Mouse (Mus musculus) heart, embryonic 14.5 days (tissue): ENCODE measurements around the gene Stn1. TPM values are rescaled to one million over a fixed set of nuclear protein-coding genes. Genes with fewer than 3 reads are reported as not detected.

Experiments used
- ATAC-seq: fragments of 200-750 bp; cut with Nextera tagmentation; 2 replicates; pipeline ENCODE4 v1.8.0; 2017; ENCODE audit warnings: low read depth, moderate TSS enrichment; ENCODE audit not compliant: insufficient number of reproducible peaks, insufficient read depth, low FRiP score
- H3K27ac ChIP-seq, 2 experiments: fragments of 200-500 bp in 1 of 2; fragments of 300-500 bp in 1 of 2; sonication (generic) in 1 of 2; replicated peaks in 1 of 2; 2 replicates each; pipeline ENCODE4 v1.5.1; 2012 to 2014; ENCODE audit warnings: low read depth in 2 of 2, low read length in 2 of 2, control low read depth in 1 of 2, mild to moderate bottlenecking in 1 of 2, mixed read lengths in 1 of 2; ENCODE audit not compliant: control insufficient read depth in 1 of 2, insufficient read depth in 1 of 2
- H3K27me3 ChIP-seq: fragments of 300-500 bp; sonication (generic); 2 replicates; pipeline ENCODE4 v1.6.1; 2014; ENCODE audit warnings: mild to moderate bottlenecking, low read length, control low read depth; ENCODE audit not compliant: control insufficient read depth, insufficient read depth
- H3K36me3 ChIP-seq: fragments of 300-500 bp; sonication (generic); 2 replicates; pipeline ENCODE4 v1.6.1; 2014; ENCODE audit warnings: mild to moderate bottlenecking, control low read depth, low read length, mixed read lengths; ENCODE audit not compliant: control insufficient read depth, insufficient read depth
- H3K4me1 ChIP-seq, 2 experiments: fragments of 200-500 bp in 1 of 2; fragments of 300-500 bp in 1 of 2; sonication (generic) in 1 of 2; 2 replicates each; pipeline ENCODE4 v1.6.1; 2012 to 2014; ENCODE audit warnings: low read length in 2 of 2, control low read depth in 1 of 2, mixed read lengths in 1 of 2; ENCODE audit not compliant: control insufficient read depth in 2 of 2, insufficient read depth in 2 of 2
- H3K4me2 ChIP-seq: fragments of 300-500 bp; sonication (generic); 2 replicates; pipeline ENCODE4 v1.6.1; 2014; ENCODE audit warnings: mild to moderate bottlenecking, low read length
- H3K4me3 ChIP-seq, 2 experiments: fragments of 200-500 bp in 1 of 2; fragments of 300-500 bp in 1 of 2; sonication (generic) in 1 of 2; 2 replicates each; pipeline ENCODE4 v1.5.1; 2012 to 2014; ENCODE audit warnings: low read length in 2 of 2, mild to moderate bottlenecking in 2 of 2, control low read depth in 1 of 2, low read depth in 1 of 2, moderate library complexity in 1 of 2; ENCODE audit not compliant: control insufficient read depth in 1 of 2, insufficient read depth in 1 of 2
- H3K9ac ChIP-seq: fragments of 300-500 bp; sonication (generic); 2 replicates; pipeline ENCODE4 v1.6.1; 2014; ENCODE audit warnings: mild to moderate bottlenecking, low read length
- H3K9me3 ChIP-seq: fragments of 300-500 bp; sonication (generic); 2 replicates; pipeline ENCODE4 v1.6.1; 2016; ENCODE audit warnings: low read length, control low read depth; ENCODE audit not compliant: control insufficient read depth
- WGBS: fragments of 180-500 bp; shearing (Covaris S2); extraction: QIAGEN DNeasy Blood & Tissue Kit; methylation state at CpG from one replicate; pipeline ENCODE4 v1.1.7; 2014; 5-methylcytosine and 5-hydroxymethylcytosine counted together
- polyA plus RNA-seq: library from polyadenylated mRNA; unstranded; fragments of >200 nt; fragmentation: Nextera tagmentation; extraction: Ambion mirVana; gene quantifications from 2 replicates; pipeline ENCODE4 v1.2.1, GENCODE M21; 2014

Stn1 gene
- polyA plus RNA-seq, 1 experiment from 2014 or later: 38.9 TPM

GRCm38 (mm10) chr19:47488250-47488649 lies 49.1 kb downstream of the Stn1 start:
- no peak overlapping the region for H3K4me2 ChIP-seq

GRCm38 (mm10) chr19:47487572-47487971 lies 49.7 kb downstream of the Stn1 start:
- Histone ChIP-seq H3K9ac (no peak overlapping the region), H3K9me3 (0 out of 2 replicates have a peak, but pooled peaks cover 3% of the 10 kb centered on the region), H3K27me3 (no peaks in the 10 kb centered on the region), H3K27ac (no peak overlapping the region), H3K4me1 (peaks cover 16 to 22% of the 10 kb centered on the region in 2 experiments), H3K4me2 (no peak overlapping the region), H3K4me3 (no peak overlapping the region), H3K36me3 (no peaks in the 10 kb centered on the region)
- ATAC-seq: no peak
- 86% methylated on average over 9 of the region's 9 CpGs for WGBS

More at GRCm38 (mm10) chr19:47488250-47488649, 49.1 kb downstream of the Stn1 start:
- H3K27me3 ChIP-seq: no peaks in the 10 kb centered on the region
- H3K9me3 ChIP-seq: 0 out of 2 replicates have a peak, but pooled peaks cover 3% of the 10 kb centered on the region
- WGBS: 39% methylated on average over 4 of the region's 4 CpGs
- no peaks in the 10 kb centered on the region for H3K36me3 ChIP-seq
- H3K27ac ChIP-seq: no peak overlapping the region
- H3K4me3 ChIP-seq: no peak overlapping the region
- ATAC-seq: no peak
- H3K9ac ChIP-seq: no peak overlapping the region
- peaks cover 20 to 26% of the 10 kb centered on the region in 2 experiments for H3K4me1 ChIP-seq

GRCm38 (mm10) chr19:47485997-47486566 lies 51.2 kb downstream of the Stn1 start:
- no peaks in the 10 kb centered on the region for H3K27me3 ChIP-seq
- peak; percentile 80 for ATAC-seq
- peaks cover 16 to 19% of the 10 kb centered on the region in 2 experiments for H3K4me1 ChIP-seq
- no peaks in the 10 kb centered on the region for H3K36me3 ChIP-seq
- peak overlapping the region in 1 of 2 experiments; percentile 14; a peak in 2 of 4 replicates for H3K4me3 ChIP-seq
- peak overlapping the region; percentile 93 to 95 for H3K27ac ChIP-seq
- H3K9ac ChIP-seq: peak overlapping the region; percentile 48
- H3K4me2 ChIP-seq: peak overlapping the region; percentile 52
- WGBS: 11% methylated on average over 9 of the region's 9 CpGs
- peaks cover 11% of the 10 kb centered on the region for H3K9me3 ChIP-seq

GRCm38 (mm10) chr19:47484110-47484509 lies 53.2 kb downstream of the Stn1 start:
- peak overlapping the region; percentile 29 to 52; a peak in 1 of 4 replicates for H3K27ac ChIP-seq
- H3K27me3 ChIP-seq: no peaks in the 10 kb centered on the region
- H3K9ac ChIP-seq: no peak overlapping the region
- WGBS: 86% methylated on average over 3 of the region's 3 CpGs
- no peak overlapping the region for H3K4me2 ChIP-seq
- ATAC-seq: no peak
- H3K4me1 ChIP-seq: peaks cover 16 to 17% of the 10 kb centered on the region in 2 experiments
- H3K9me3 ChIP-seq: peaks cover 8% of the 10 kb centered on the region
- no peak overlapping the region for H3K4me3 ChIP-seq
- no peaks in the 10 kb centered on the region for H3K36me3 ChIP-seq

- H3K9ac ChIP-seq: no peak overlapping the region
- peaks cover 8% of the 10 kb centered on the region for H3K9me3 ChIP-seq
These were observed 54.0 kb downstream of the Stn1 start for GRCm38 (mm10) chr19:47483346-47483745.

GRCm38 (mm10) chr19:47473453-47473852 lies 63.9 kb downstream of the Stn1 start:
- no peak for ATAC-seq
- no peak overlapping the region; a peak in 1 of 4 replicates for H3K27ac ChIP-seq
- 82% methylated on average over 3 of the region's 3 CpGs for WGBS
- 0 out of 2 replicates have a peak overlapping the region, but pooled peaks have one; percentile 24 for H3K4me2 ChIP-seq
- H3K27me3 ChIP-seq: no peaks in the 10 kb centered on the region
- H3K4me3 ChIP-seq: no peak overlapping the region
- no peaks in the 10 kb centered on the region for H3K36me3 ChIP-seq
- no peaks in the 10 kb centered on the region for H3K9me3 ChIP-seq
- H3K4me1 ChIP-seq: peaks cover 4 to 17% of the 10 kb centered on the region in 2 experiments
- H3K9ac ChIP-seq: no peak overlapping the region

More at GRCm38 (mm10) chr19:47483346-47483745, 54.0 kb downstream of the Stn1 start:
- H3K4me2 ChIP-seq: no peak overlapping the region
- no peaks in the 10 kb centered on the region for H3K36me3 ChIP-seq
- peaks cover 16 to 17% of the 10 kb centered on the region in 2 experiments for H3K4me1 ChIP-seq
- H3K27me3 ChIP-seq: no peaks in the 10 kb centered on the region
- no peak for ATAC-seq
- WGBS: 37% methylated on average over 3 of the region's 3 CpGs
- no peak overlapping the region for H3K4me3 ChIP-seq
- no peak overlapping the region for H3K27ac ChIP-seq

GRCm38 (mm10) chr19:47472881-47473400 lies 64.4 kb downstream of the Stn1 start:
- Histone ChIP-seq H3K4me1 (peaks cover 4 to 20% of the 10 kb centered on the region in 2 experiments), H3K27ac (peak overlapping the region in 1 of 2 experiments; percentile 27; a peak in 1 of 4 replicates), H3K36me3 (no peaks in the 10 kb centered on the region), H3K27me3 (no peaks in the 10 kb centered on the region), H3K9ac (no peak overlapping the region), H3K4me2 (peak overlapping the region; percentile 24; the same call in 1 of the 2 replicates), H3K9me3 (no peaks in the 10 kb centered on the region), H3K4me3 (no peak overlapping the region)
- ATAC-seq: no peak; the same call in 1 of the 2 replicates
- WGBS: 41% methylated on average over 15 of the region's 15 CpGs
